ENCODE assay signal across 9 mouse cellular contexts in genomic region chr1:121490241-121490640, GRCm38 (mm10). TPM values are rescaled to one million over a fixed set of nuclear protein-coding genes. Genes with fewer than 3 reads are reported as not detected.
DNase-seq lines count a peak whose midpoint lies in the region; ATAC-seq and TF ChIP-seq lines count a peak whose summit lies in the region.
"Had no signal": no experiment of that assay in that cellular context is flagged by ENCODE, and none has a peak within 500 bp of the region (broad histone marks: within the 10 kb centered on the region; RNA-seq: fewer than 3 reads in every experiment).

No protein-coding gene starts in this region.

- H3K4me2 ChIP-seq in neural tube, embryonic 11.5 days (ENCODE audit: low read depth) = no peak overlapping the region
- H3K4me2 ChIP-seq: heart, embryonic 13.5 days had no signal

- WGBS in spleen, adult 2 months = 59% methylated on average over 5 of the region's 5 CpGs
- 29% methylated on average over 5 of the region's 5 CpGs for WGBS in neural tube, embryonic 11.5 days

- DNase-seq in cerebellum, postnatal 10 days = peak; percentile 49 to 54
- no peak for DNase-seq in cerebellum, adult 11 months
- no peak for DNase-seq in spleen, adult 2 months (ENCODE audit: low read depth in 1 of 2, low spot score in 2 of 2)
- DNase-seq in spleen, postnatal 36 days (ENCODE audit: low spot score in 2 of 2) = no peak
- DNase-seq in layer of hippocampus, postnatal 10 days (ENCODE audit: low spot score in 2 of 2) = peak; percentile 39 to 60
- peak; percentile 38 for DNase-seq in neural tube, embryonic 11.5 days (ENCODE audit: low spot score)
- DNase-seq in cerebellum, adult 18-20 months = no peak

- peak; percentile 88 for ATAC-seq in frontal cortex, adult (ENCODE audit: low TSS enrichment)
- ATAC-seq in neural tube, embryonic 11.5 days (ENCODE audit: insufficient read depth, low FRiP score, low TSS enrichment) = no peak

- no peak overlapping the region for H3K9ac ChIP-seq in neural tube, embryonic 11.5 days (ENCODE audit: low read length)
- H3K9ac ChIP-seq: heart, embryonic 13.5 days had no signal

- no peaks in the 10 kb centered on the region for H3K27me3 ChIP-seq in spleen, adult 2 months (ENCODE audit: control insufficient read depth, insufficient read depth, low read length)
- no peaks in the 10 kb centered on the region for H3K27me3 ChIP-seq in neural tube, embryonic 11.5 days (ENCODE audit: control insufficient read depth, insufficient read depth, low read length)
- H3K27me3 ChIP-seq: heart, embryonic 13.5 days had no signal

- no peaks in the 10 kb centered on the region for H3K4me1 ChIP-seq in spleen, adult 2 months (ENCODE audit: control insufficient read depth, insufficient read depth, insufficient read length)
- no peaks in the 10 kb centered on the region for H3K4me1 ChIP-seq in neural tube, embryonic 11.5 days (ENCODE audit: control insufficient read depth, insufficient read depth, low read length)
- H3K4me1 ChIP-seq: heart, embryonic 13.5 days had no signal

- no peak for TF ChIP-seq POLR2A in spleen, adult 2 months (IDR thresholded peaks at IDR 0.05; ENCODE audit: low read depth, low read length)

- no peak overlapping the region for H3K27ac ChIP-seq in spleen, adult 2 months (ENCODE audit: insufficient read depth, low read length)
- H3K27ac ChIP-seq in neural tube, embryonic 11.5 days (ENCODE audit: low read depth, low read length) = no peak overlapping the region
- H3K27ac ChIP-seq: heart, embryonic 13.5 days had no signal

- no peak overlapping the region for H3K4me3 ChIP-seq in spleen, adult 2 months (ENCODE audit: extremely low read depth, insufficient read depth, insufficient read length)
- H3K4me3 ChIP-seq in neural tube, embryonic 11.5 days (ENCODE audit: low read depth, low read length) = no peak overlapping the region
- H3K4me3 ChIP-seq: heart, embryonic 13.5 days had no signal

- TF ChIP-seq CTCF in spleen, adult 2 months (IDR thresholded peaks at IDR 0.05; ENCODE audit: extremely low read depth, insufficient read depth, insufficient read length, insufficient replicate concordance) = peak; percentile 14; the same call in 1 of the 2 replicates

- no peaks in the 10 kb centered on the region for H3K9me3 ChIP-seq in neural tube, embryonic 11.5 days (ENCODE audit: control insufficient read depth, low read length)
- H3K9me3 ChIP-seq: heart, embryonic 13.5 days had no signal

- peaks cover 44% of the 10 kb centered on the region for H3K36me3 ChIP-seq in spleen, adult 2 months (ENCODE audit: control insufficient read depth, insufficient read depth, low read length)
- H3K36me3 ChIP-seq in neural tube, embryonic 11.5 days (ENCODE audit: control insufficient read depth, insufficient read depth, low read length) = no peaks in the 10 kb centered on the region; the same call in 1 of the 2 replicates

RNA-seq across cellular contexts. Expression of gene Htr5b, which starts 38.0 kb away (rescaled TPM):
- polyA plus RNA-seq in spleen, adult 2 months (2012; rRNA removed) = 0.07 TPM in 1 of 2 replicates, not detected in the other
- total RNA-seq in layer of hippocampus, postnatal 10 days (2021) = 1 to 10 TPM; 7.3 to 8.1 TPM
- 0.16 and 0.20 TPM in 2 replicates for polyA plus RNA-seq in neural tube, embryonic 11.5 days (2014; fragmentation: Nextera tagmentation; extraction: Ambion mirVana)

RNA-seq across cellular contexts. Expression of gene Ccdc93, which starts 59.4 kb away (rescaled TPM):
- 6.0 and 7.2 TPM in 2 replicates for polyA plus RNA-seq in spleen, adult 2 months (2012; rRNA removed)
- 10 to 100 TPM; 35.4 to 37.3 TPM for total RNA-seq in layer of hippocampus, postnatal 10 days (2021)
- 10.2 and 11.0 TPM in 2 replicates for polyA plus RNA-seq in neural tube, embryonic 11.5 days (2014; fragmentation: Nextera tagmentation; extraction: Ambion mirVana)

Comparison
In these comparisons a context has a peak if more than half of its experiments do, and no peak if none do; other contexts are left out.
1. DNase-seq: peak in cerebellum, postnatal 10 days (2 of 2), layer of hippocampus, postnatal 10 days (2 of 2) and neural tube, embryonic 11.5 days (single experiment); none in cerebellum, adult 11 months (single experiment), spleen, adult 2 months (0 of 2), spleen, postnatal 36 days (0 of 2) and cerebellum, adult 18-20 months (0 of 2).